Mouse (Mus musculus): ENCODE data around the gene Nup98.

Gene Nup98

GRCm38 (mm10) chr7:102229814-102230213 lies 19.8 kb upstream of the Nup98 start:
- DNase-seq (ENCODE audit: low spot score): no peak

- DNase-seq (ENCODE audit: low spot score): no peak
Measured at GRCm38 (mm10) chr7:102228049-102228670, 18.2 kb upstream of the Nup98 start.

GRCm38 (mm10) chr7:102226051-102226450 lies 16.1 kb upstream of the Nup98 start:
- DNase-seq (ENCODE audit: low spot score): no peak

- no peak for DNase-seq (ENCODE audit: low spot score)
Measured at GRCm38 (mm10) chr7:102223883-102224738, 14.1 kb upstream of the Nup98 start.

GRCm38 (mm10) chr7:102222830-102223556 lies 13.0 kb upstream of the Nup98 start:
- DNase-seq (ENCODE audit: low spot score): no peak

GRCm38 (mm10) chr7:102222336-102222735 lies 12.4 kb upstream of the Nup98 start:
- DNase-seq (ENCODE audit: low spot score): no peak

- no peak for DNase-seq (ENCODE audit: low spot score)
Measured at GRCm38 (mm10) chr7:102221899-102222298, 11.9 kb upstream of the Nup98 start.

- no peak for DNase-seq (ENCODE audit: low spot score)
Measured at GRCm38 (mm10) chr7:102211071-102211470, 1.1 kb upstream of the Nup98 start.

GRCm38 (mm10) chr7:102208806-102209363 lies 1.1 kb downstream of the Nup98 start:
- no peak for DNase-seq (ENCODE audit: low spot score)

GRCm38 (mm10) chr7:102205646-102206045 lies 4.3 kb downstream of the Nup98 start:
- no peak for DNase-seq (ENCODE audit: low spot score)

GRCm38 (mm10) chr7:102204296-102204857 lies 5.6 kb downstream of the Nup98 start:
- DNase-seq (ENCODE audit: low spot score): no peak

GRCm38 (mm10) chr7:102200996-102201785 lies 8.8 kb downstream of the Nup98 start:
- no peak for DNase-seq (ENCODE audit: low spot score)

- no peak for DNase-seq (ENCODE audit: low spot score)
Measured at GRCm38 (mm10) chr7:102200576-102200975, 9.4 kb downstream of the Nup98 start.

GRCm38 (mm10) chr7:102192356-102192755 lies 17.6 kb downstream of the Nup98 start:
- no peak for DNase-seq (ENCODE audit: low spot score)

- DNase-seq (ENCODE audit: low spot score): no peak
Measured at GRCm38 (mm10) chr7:102183849-102184248, 26.1 kb downstream of the Nup98 start.

GRCm38 (mm10) chr7:102170300-102170699 lies 39.7 kb downstream of the Nup98 start:
- DNase-seq (ENCODE audit: low spot score): no peak

- no peak for DNase-seq (ENCODE audit: low spot score)
Measured at GRCm38 (mm10) chr7:102153691-102154090, 56.3 kb downstream of the Nup98 start.

- no peak for DNase-seq (ENCODE audit: low spot score)
Measured at GRCm38 (mm10) chr7:102137898-102138297, 72.1 kb downstream of the Nup98 start.

- DNase-seq (ENCODE audit: low spot score): no peak
Measured at GRCm38 (mm10) chr7:102137464-102137863, 72.5 kb downstream of the Nup98 start.

- DNase-seq (ENCODE audit: low spot score): no peak
Measured at GRCm38 (mm10) chr7:102132395-102132794, 77.6 kb downstream of the Nup98 start.

- DNase-seq (ENCODE audit: low spot score): no peak
Measured at GRCm38 (mm10) chr7:102120326-102120725, 89.7 kb downstream of the Nup98 start.
